Mouse (Mus musculus) MEL (cell line): Measurements from ENCODE around the gene Lpcat3. TPM values are rescaled to one million over a fixed set of nuclear protein-coding genes. Genes with fewer than 3 reads are reported as not detected.

ENCODE experiments used
- DNase-seq: peaks from one replicate; pipeline ENCODE4 v3.0.0; 2011; ENCODE audit warnings: low read depth, low spot score
- H3K27ac ChIP-seq: 2 replicates; pipeline ENCODE4 v1.5.1; 2012; ENCODE audit warnings: low read depth, mild to moderate bottlenecking, control low read depth, low read length, moderate library complexity; ENCODE audit not compliant: control insufficient read depth
- H3K27me3 ChIP-seq, 2 experiments: fragments of 150-350 bp in 1 of 2; sonication (generic) in 1 of 2; 2 replicates each; pipeline ENCODE4 v1.6.1; 2012; ENCODE audit warnings: low read length in 2 of 2, mild to moderate bottlenecking in 2 of 2, improper control_type of control experiment in 1 of 2, moderate library complexity in 1 of 2; ENCODE audit not compliant: insufficient read depth in 2 of 2, control insufficient read depth in 1 of 2
- H3K36me3 ChIP-seq, 2 experiments: 2 replicates each; pipeline ENCODE4 v1.6.1; 2012 to 2014; ENCODE audit warnings: low read length in 2 of 2, improper control_type of control experiment in 1 of 2, inconsistent platforms in 1 of 2, mild to moderate bottlenecking in 1 of 2; ENCODE audit not compliant: insufficient read depth in 2 of 2, control insufficient read depth in 1 of 2
- H3K4me1 ChIP-seq, 2 experiments: fragments of 150-350 bp in 1 of 2; sonication (generic) in 1 of 2; 2 replicates each; pipeline ENCODE4 v1.6.1; 2012; ENCODE audit warnings: low read length in 2 of 2, improper control_type of control experiment in 1 of 2, mild to moderate bottlenecking in 1 of 2; ENCODE audit not compliant: insufficient read depth in 2 of 2, control insufficient read depth in 1 of 2
- H3K4me3 ChIP-seq, 2 experiments: fragments of 150-350 bp in 1 of 2; sonication (generic) in 1 of 2; 2 replicates each; pipeline ENCODE4 v1.5.1; 2012; ENCODE audit warnings: low read depth in 2 of 2, low read length in 2 of 2, mild to moderate bottlenecking in 2 of 2, moderate library complexity in 2 of 2, control low read depth in 1 of 2, improper control_type of control experiment in 1 of 2; ENCODE audit not compliant: control insufficient read depth in 1 of 2, insufficient read depth in 1 of 2
- H3K79me2 ChIP-seq: 2 replicates; pipeline ENCODE4 v1.6.1; 2012; ENCODE audit warnings: mild to moderate bottlenecking, low read length, moderate library complexity; ENCODE audit not compliant: control insufficient read depth, poor library complexity, insufficient read depth
- H3K9ac ChIP-seq: 2 replicates; pipeline ENCODE4 v1.6.1; 2012; ENCODE audit warnings: low read depth, mild to moderate bottlenecking, control low read depth, low read length, moderate library complexity; ENCODE audit not compliant: control insufficient read depth, poor library complexity, severe bottlenecking
- H3K9me3 ChIP-seq: fragments of 150-350 bp; sonication (generic); replicated peaks from 2 replicates; pipeline ENCODE4 v1.6.1; 2012; ENCODE audit warnings: mild to moderate bottlenecking, low read length, improper control_type of control experiment, moderate library complexity; ENCODE audit not compliant: insufficient read depth
- CHD1 ChIP-seq: IDR thresholded peaks from 2 replicates; pipeline ENCODE4 v1.6.1; 2012; ENCODE audit warnings: low read depth, mild to moderate bottlenecking, inconsistent platforms, low read length, improper control_type of control experiment
- CTCF ChIP-seq, 3 experiments: IDR thresholded peaks in 2 of 3; conservative IDR thresholded peaks in 1 of 3; 2 replicates each; pipeline ENCODE4 v1.5.1; 2011 to 2012; ENCODE audit warnings: low read length in 3 of 3, low read depth in 2 of 3, mild to moderate bottlenecking in 2 of 3, improper control_type of control experiment in 1 of 3, inconsistent platforms in 1 of 3, mixed read lengths in 1 of 3, moderate library complexity in 1 of 3; ENCODE audit not compliant: control insufficient read depth in 1 of 3, insufficient read depth in 1 of 3, poor library complexity in 1 of 3, severe bottlenecking in 1 of 3
- ETS1 ChIP-seq: IDR thresholded peaks from 2 replicates; pipeline ENCODE4 v1.6.1; 2012; ENCODE audit warnings: low read depth, mild to moderate bottlenecking, inconsistent platforms, low read length, improper control_type of control experiment, moderate library complexity
- JUND ChIP-seq: IDR thresholded peaks from 2 replicates; pipeline ENCODE4 v1.6.1; 2011; ENCODE audit warnings: low read depth, mild to moderate bottlenecking, improper control_type of control experiment, low read length
- MAX ChIP-seq: IDR thresholded peaks from 2 replicates; pipeline ENCODE4 v1.6.1; 2011; ENCODE audit warnings: low read length, improper control_type of control experiment
- MAZ ChIP-seq: IDR thresholded peaks from 2 replicates; pipeline ENCODE4 v1.6.1; 2012; ENCODE audit warnings: low read depth, mild to moderate bottlenecking, inconsistent platforms, low read length, improper control_type of control experiment
- MEF2A ChIP-seq: IDR thresholded peaks from 2 replicates; pipeline ENCODE4 v1.6.1; 2014; ENCODE audit warnings: low read depth, mild to moderate bottlenecking, inconsistent platforms, low read length, improper control_type of control experiment; ENCODE audit not compliant: poor library complexity, insufficient replicate concordance, severe bottlenecking; ENCODE audit errors: extremely low read depth
- MYC ChIP-seq: IDR thresholded peaks from 2 replicates; pipeline ENCODE4 v1.6.1; 2011; ENCODE audit warnings: low read depth, mild to moderate bottlenecking, low read length, improper control_type of control experiment, moderate library complexity
- POLR2A ChIP-seq, 2 experiments: IDR thresholded peaks; 2 replicates each; pipeline ENCODE4 v1.6.1; 2011 to 2012; ENCODE audit warnings: low read length in 2 of 2, mild to moderate bottlenecking in 2 of 2, control low read depth in 1 of 2, improper control_type of control experiment in 1 of 2, low read depth in 1 of 2, moderate library complexity in 1 of 2; ENCODE audit not compliant: control insufficient read depth in 1 of 2, insufficient read depth in 1 of 2, poor library complexity in 1 of 2
- RAD21 ChIP-seq: IDR thresholded peaks from 2 replicates; pipeline ENCODE4 v1.6.1; 2011; ENCODE audit warnings: mild to moderate bottlenecking, low read depth, low read length, improper control_type of control experiment
- RCOR1 ChIP-seq: IDR thresholded peaks from 2 replicates; pipeline ENCODE4 v1.6.1; 2012; ENCODE audit warnings: low read depth, mild to moderate bottlenecking, inconsistent platforms, low read length, improper control_type of control experiment
- SIN3A ChIP-seq: IDR thresholded peaks from 2 replicates; pipeline ENCODE4 v1.6.1; 2012; ENCODE audit warnings: low read length, improper control_type of control experiment, inconsistent platforms
- SMC3 ChIP-seq: IDR thresholded peaks from 2 replicates; pipeline ENCODE4 v1.6.1; 2011; ENCODE audit warnings: low read depth, low read length, improper control_type of control experiment
- TBP ChIP-seq: IDR thresholded peaks from 2 replicates; pipeline ENCODE4 v1.8.0; 2011; ENCODE audit warnings: low read depth, low read length, improper control_type of control experiment
- UBTF ChIP-seq: IDR thresholded peaks from 2 replicates; pipeline ENCODE4 v1.6.1; 2012; ENCODE audit warnings: low read depth, mild to moderate bottlenecking, inconsistent platforms, low read length, improper control_type of control experiment, moderate library complexity, borderline replicate concordance; ENCODE audit not compliant: insufficient read depth
- ZC3H11A ChIP-seq: IDR thresholded peaks from 2 replicates; pipeline ENCODE4 v1.6.1; 2012; ENCODE audit warnings: low read depth, mild to moderate bottlenecking, inconsistent platforms, low read length, improper control_type of control experiment
- polyA plus RNA-seq, 2 experiments: library from polyadenylated mRNA; stranded (reverse) in 1 of 2; unstranded in 1 of 2; fragments of >175 nt in 1 of 2; fragments of >200 nt in 1 of 2; gene quantifications; 2 replicates each; pipeline versions ENCODE4 v1.2.1 to v1.2.4; 2012; ENCODE audit warnings: low replicate concordance in 2 of 2, low read depth in 1 of 2; ENCODE audit not compliant: insufficient read length in 2 of 2, insufficient read depth in 1 of 2, missing spikeins in 1 of 2
- total RNA-seq: library from RNA; depleted of rRNA; stranded (reverse); fragments of 300-350 nt; gene quantifications from 2 replicates; pipeline ENCODE4 v1.2.3, GENCODE M21; 2012

The Lpcat3 gene
- total and polyA plus RNA-seq, 3 experiments, result 135 to 337 TPM; not detected in 1

GRCm38 (mm10) chr6:124711824-124712782, 49.3 kb downstream of the Lpcat3 start, which contains the start of the genes Emg1 and Phb2 (continued):
- TF ChIP-seq MAZ (peak; percentile 99), MAX (peak; percentile 77), MEF2A (no peak), CTCF (IDR thresholded peaks at IDR 0.05 in 2 of 3, conservative IDR thresholded peaks at IDR 0.05 in 1 of 3; ENCODE audit: control insufficient read depth in 1 of 3, insufficient read depth in 1 of 3, low read depth in 2 of 3, low read length in 3 of 3, poor library complexity in 1 of 3, severe bottlenecking in 1 of 3) (no peak), UBTF (peak; percentile 87; the same call in 1 of the 2 replicates), SMC3 (no peak), MYC (peak; percentile 68; the same call in 1 of the 2 replicates), ZC3H11A (peak; percentile 46), CHD1 (peak; percentile 52; the same call in 1 of the 2 replicates), ETS1 (peak; percentile 10; the same call in 1 of the 2 replicates), RAD21 (no peak), RCOR1 (peak; percentile 67; the same call in 1 of the 2 replicates), SIN3A (peak; percentile 96), POLR2A (IDR thresholded peaks at IDR 0.05; ENCODE audit: control insufficient read depth in 1 of 2, insufficient read depth in 1 of 2, low read depth in 1 of 2, low read length in 2 of 2, poor library complexity in 1 of 2) (peak; percentile 49 to 81), TBP (peak; percentile 89)

- peak overlapping the region; percentile 55 for H3K27ac ChIP-seq
Measured at GRCm38 (mm10) chr6:124712918-124713317, 50.1 kb downstream of the Lpcat3 start.

More at GRCm38 (mm10) chr6:124712918-124713317, 50.1 kb downstream of the Lpcat3 start:
- H3K27me3 ChIP-seq, result no peaks in the 10 kb centered on the region
- peaks cover 9 to 26% of the 10 kb centered on the region in 2 experiments for H3K36me3 ChIP-seq
- DNase-seq, result no peak
- peak overlapping the region; percentile 86 to 87 for H3K4me3 ChIP-seq
- peaks cover 64% of the 10 kb centered on the region for H3K79me2 ChIP-seq
- TF ChIP-seq RAD21 (no peak), JUND (no peak), MAX (peak; percentile 62)
- TF ChIP-seq, all 39 proteins: peak for 1
- H3K4me1 ChIP-seq, result peaks cover 0 to 22% of the 10 kb centered on the region in 2 experiments; a peak in 3 of 4 replicates
- H3K9me3 ChIP-seq, result no peaks in the 10 kb centered on the region
- peak overlapping the region; percentile 94 for H3K9ac ChIP-seq
